Mouse (Mus musculus) urinary bladder, postnatal 4 days (tissue): ENCODE measurements around the gene Gm21863.
"Not testable (repeated sequence)": the region's sequence is repeated elsewhere in the genome, so short reads cannot be mapped to it uniquely, and the experiment has no call there.

ENCODE experiments used
- DNase-seq, 2 experiments: peaks; one replicate each; pipeline ENCODE4 v3.0.0; 2021 to 2022; ENCODE audit warnings: low spot score in 2 of 2

The Gm21863 gene

DNA sequence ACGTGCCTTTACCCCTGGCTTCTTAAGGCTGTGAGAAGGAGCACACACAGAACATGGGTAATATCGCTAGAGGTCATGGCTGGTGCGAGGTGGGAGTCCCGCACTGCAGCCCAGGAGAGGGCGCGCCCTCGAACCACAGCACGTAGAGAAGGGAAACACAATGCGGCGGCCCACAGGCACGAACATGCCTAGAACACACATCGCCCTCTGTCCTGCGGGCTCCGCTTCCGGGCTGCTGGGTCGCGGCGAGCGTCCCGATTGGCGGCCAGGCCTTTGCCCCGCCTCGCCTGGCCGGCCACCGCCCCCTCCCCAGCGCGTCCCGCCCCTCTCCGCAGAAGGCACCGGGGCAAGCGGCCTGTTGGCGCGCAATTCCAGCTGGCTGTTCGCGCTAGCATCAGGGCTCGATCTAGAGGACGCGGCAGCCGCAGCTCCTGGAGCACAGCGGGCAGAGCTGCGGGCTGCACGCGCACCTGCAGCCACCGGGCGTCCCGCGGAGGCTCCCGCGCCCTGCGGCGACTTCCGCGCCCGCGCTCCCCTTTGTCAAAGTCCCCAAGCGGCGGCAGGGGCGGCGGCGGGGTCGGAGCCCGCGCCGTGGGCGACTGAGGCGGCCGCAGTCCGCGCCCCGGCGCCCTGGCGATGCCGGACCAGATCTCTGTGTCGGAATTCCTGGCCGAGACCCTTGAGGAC, at the start of gene Gm21863:
Gene Gm21863, plus strand, starts transcription at position 637 of the 687 bp plus-strand sequence.
- DNase-seq: not testable (repeated sequence)

GRCm38 (mm10) chr12:19928049-19928448, 26.3 kb upstream of the Gm21863 start:
- not testable (repeated sequence) for DNase-seq
